Mouse (Mus musculus) kidney, adult 2 months (tissue): ENCODE results near the gene Pdia6.

Experiments
- CTCF ChIP-seq: fragments of 200-500 bp; conservative IDR thresholded peaks from 2 replicates; pipeline ENCODE4 v1.5.1; 2011; ENCODE audit warnings: low read depth, mild to moderate bottlenecking, control low read depth, low read length, moderate library complexity, mixed read lengths; ENCODE audit not compliant: insufficient read depth, insufficient read length
- POLR2A ChIP-seq: fragments of 200-500 bp; IDR thresholded peaks from one replicate; pipeline ENCODE4 v1.6.1; 2011; ENCODE audit warnings: low read depth, low read length, control low read depth

- TF ChIP-seq CTCF (no peak), POLR2A (no peak)
These were observed 41.3 kb upstream of the Pdia6 start for GRCm38 (mm10) chr12:17225012-17225411.
